Mouse (Mus musculus) embryonic facial prominence, embryonic 15.5 days (tissue): ENCODE data around the gene Ccdc61. TPM values are rescaled to one million over a fixed set of nuclear protein-coding genes. Genes with fewer than 3 reads are reported as not detected.

Experiments used
- ATAC-seq: fragments of 200-750 bp; cut with Nextera tagmentation; 2 replicates; pipeline ENCODE4 v1.8.0; 2017; ENCODE audit warnings: low read depth, moderate TSS enrichment; ENCODE audit not compliant: insufficient number of reproducible peaks, low FRiP score, low TSS enrichment
- H3K27ac ChIP-seq: fragments of 300-500 bp; sonication (generic); replicated peaks from 2 replicates; pipeline ENCODE4 v1.5.1; 2015; ENCODE audit warnings: mild to moderate bottlenecking, inconsistent platforms
- H3K27me3 ChIP-seq: fragments of 300-500 bp; sonication (generic); 2 replicates; pipeline ENCODE4 v1.6.1; 2015; ENCODE audit warnings: inconsistent platforms
- H3K36me3 ChIP-seq: fragments of 300-500 bp; sonication (generic); 2 replicates; pipeline ENCODE4 v1.6.1; 2015; ENCODE audit warnings: mild to moderate bottlenecking, inconsistent platforms
- H3K4me1 ChIP-seq: fragments of 300-500 bp; sonication (generic); 2 replicates; pipeline ENCODE4 v1.6.1; 2015; ENCODE audit warnings: inconsistent platforms
- H3K4me2 ChIP-seq: fragments of 300-500 bp; sonication (generic); replicated peaks from 2 replicates; pipeline ENCODE4 v1.6.1; 2015; ENCODE audit warnings: mild to moderate bottlenecking, inconsistent platforms
- H3K4me3 ChIP-seq: fragments of 300-500 bp; sonication (generic); replicated peaks from 2 replicates; pipeline ENCODE4 v1.5.1; 2015; ENCODE audit warnings: mild to moderate bottlenecking, inconsistent platforms
- H3K9ac ChIP-seq: fragments of 300-500 bp; sonication (generic); 2 replicates; pipeline ENCODE4 v1.6.1; 2015; ENCODE audit warnings: inconsistent platforms
- H3K9me3 ChIP-seq: fragments of 300-500 bp; sonication (generic); replicated peaks from 2 replicates; pipeline ENCODE4 v1.6.1; 2016; ENCODE audit warnings: inconsistent platforms
- WGBS: fragments of 180-500 bp; shearing (Covaris S2); methylation state at CpG from one replicate; pipeline ENCODE4 v1.1.7; 2015; 5-methylcytosine and 5-hydroxymethylcytosine counted together
- polyA plus RNA-seq: library from polyadenylated mRNA; unstranded; fragments of >200 nt; fragmentation: Nextera tagmentation; extraction: Ambion mirVana; gene quantifications from 2 replicates; pipeline ENCODE4 v1.2.1, GENCODE M21; 2015

Gene Ccdc61
- polyA plus RNA-seq, 1 experiment from 2014 or later: 40.3 TPM

GRCm38 (mm10) chr7:18909797-18910196 lies 418 bp downstream of the Ccdc61 start:
- no peaks in the 10 kb centered on the region for H3K9me3 ChIP-seq
- H3K27ac ChIP-seq: 0 out of 2 replicates have a peak overlapping the region, but pooled peaks have one; percentile 41
- 6% methylated on average over 17 of the region's 17 CpGs for WGBS
- H3K4me3 ChIP-seq: peak overlapping the region; percentile 74
- peak overlapping the region; percentile 63 for H3K4me2 ChIP-seq
- peak overlapping the region; percentile 53 for H3K9ac ChIP-seq
- no peak for ATAC-seq
- no peaks in the 10 kb centered on the region for H3K36me3 ChIP-seq
- peaks cover 20% of the 10 kb centered on the region for H3K4me1 ChIP-seq
- no peaks in the 10 kb centered on the region for H3K27me3 ChIP-seq

GRCm38 (mm10) chr7:18904971-18905370 lies 5.2 kb downstream of the Ccdc61 start:
- Histone ChIP-seq H3K4me3 (no peak overlapping the region), H3K9me3 (no peaks in the 10 kb centered on the region), H3K27ac (no peak overlapping the region), H3K9ac (no peak overlapping the region), H3K4me2 (no peak overlapping the region), H3K4me1 (peaks cover 15% of the 10 kb centered on the region), H3K27me3 (no peaks in the 10 kb centered on the region), H3K36me3 (peaks cover 31% of the 10 kb centered on the region)
- 76% methylated on average over 3 of the region's 3 CpGs for WGBS
- ATAC-seq: no peak

DNA sequence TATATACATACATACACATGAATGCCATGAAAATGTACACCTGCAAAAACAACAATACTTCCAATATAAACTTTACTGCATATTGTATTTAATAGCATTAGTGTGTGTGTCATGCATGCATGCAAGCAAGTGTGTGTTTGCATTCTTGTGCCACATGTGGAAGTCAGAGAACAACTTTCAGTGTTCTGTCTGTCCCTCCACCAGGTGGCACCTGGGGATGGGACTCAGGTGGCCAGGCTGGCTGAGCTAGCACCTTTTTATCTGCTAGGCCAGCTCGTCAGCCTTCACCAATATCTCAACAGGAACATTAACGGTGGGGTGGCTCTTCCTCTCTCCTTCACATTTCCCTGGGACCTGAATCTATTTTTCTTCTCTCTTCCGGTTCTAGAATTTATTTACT lies 7.7 kb downstream of the Ccdc61 start:
- Histone ChIP-seq H3K4me2 (no peak overlapping the region), H3K9ac (no peak overlapping the region), H3K36me3 (peaks cover 46% of the 10 kb centered on the region), H3K4me3 (no peak overlapping the region), H3K27ac (no peak overlapping the region), H3K4me1 (0 out of 2 replicates have a peak, but pooled peaks cover 3% of the 10 kb centered on the region), H3K27me3 (no peaks in the 10 kb centered on the region), H3K9me3 (no peaks in the 10 kb centered on the region)
- ATAC-seq: no peak
- WGBS: 69% methylated on average over 3 of the region's 3 CpGs

GRCm38 (mm10) chr7:18900513-18900912 lies 9.7 kb downstream of the Ccdc61 start:
- no peak overlapping the region for H3K4me3 ChIP-seq
- no peaks in the 10 kb centered on the region for H3K4me1 ChIP-seq
- no peaks in the 10 kb centered on the region for H3K9me3 ChIP-seq
- H3K27me3 ChIP-seq: no peaks in the 10 kb centered on the region
- peaks cover 46% of the 10 kb centered on the region for H3K36me3 ChIP-seq
- 84% methylated on average over 2 of the region's 2 CpGs for WGBS
- ATAC-seq: no peak
- no peak overlapping the region for H3K9ac ChIP-seq
- H3K4me2 ChIP-seq: no peak overlapping the region
- no peak overlapping the region for H3K27ac ChIP-seq

- H3K9ac ChIP-seq: no peak overlapping the region
- no peak overlapping the region for H3K4me3 ChIP-seq
- H3K9me3 ChIP-seq: no peaks in the 10 kb centered on the region
- peaks cover 28% of the 10 kb centered on the region for H3K36me3 ChIP-seq
- H3K4me1 ChIP-seq: peaks cover 23% of the 10 kb centered on the region
- no peak overlapping the region for H3K27ac ChIP-seq
- no peak for ATAC-seq
- H3K4me2 ChIP-seq: no peak overlapping the region
- peaks cover 8% of the 10 kb centered on the region for H3K27me3 ChIP-seq
- WGBS: 33% methylated on average over 5 of the region's 5 CpGs
Measured at GRCm38 (mm10) chr7:18896536-18896935, 13.7 kb downstream of the Ccdc61 start.

GRCm38 (mm10) chr7:18893651-18894430 lies 16.4 kb downstream of the Ccdc61 start:
- Histone ChIP-seq H3K9me3 (no peaks in the 10 kb centered on the region), H3K4me3 (peak overlapping the region; percentile 45), H3K27me3 (peaks cover 8% of the 10 kb centered on the region), H3K4me2 (peak overlapping the region; percentile 89), H3K27ac (no peak overlapping the region), H3K36me3 (peaks cover 11% of the 10 kb centered on the region; the same call in 1 of the 2 replicates), H3K9ac (peak overlapping the region; percentile 47), H3K4me1 (peaks cover 23% of the 10 kb centered on the region)
- ATAC-seq: peak; percentile 36
- 2% methylated on average over 41 of the region's 41 CpGs for WGBS

- Histone ChIP-seq H3K27me3 (peaks cover 8% of the 10 kb centered on the region), H3K4me3 (peak overlapping the region; percentile 45), H3K27ac (no peak overlapping the region), H3K4me2 (peak overlapping the region; percentile 89), H3K4me1 (peaks cover 23% of the 10 kb centered on the region), H3K9me3 (no peaks in the 10 kb centered on the region), H3K9ac (no peak overlapping the region), H3K36me3 (peaks cover 8% of the 10 kb centered on the region; the same call in 1 of the 2 replicates)
- WGBS: 28% methylated on average over 27 of the region's 27 CpGs
- ATAC-seq: no peak
Measured at GRCm38 (mm10) chr7:18893009-18893408, 17.2 kb downstream of the Ccdc61 start.

DNA sequence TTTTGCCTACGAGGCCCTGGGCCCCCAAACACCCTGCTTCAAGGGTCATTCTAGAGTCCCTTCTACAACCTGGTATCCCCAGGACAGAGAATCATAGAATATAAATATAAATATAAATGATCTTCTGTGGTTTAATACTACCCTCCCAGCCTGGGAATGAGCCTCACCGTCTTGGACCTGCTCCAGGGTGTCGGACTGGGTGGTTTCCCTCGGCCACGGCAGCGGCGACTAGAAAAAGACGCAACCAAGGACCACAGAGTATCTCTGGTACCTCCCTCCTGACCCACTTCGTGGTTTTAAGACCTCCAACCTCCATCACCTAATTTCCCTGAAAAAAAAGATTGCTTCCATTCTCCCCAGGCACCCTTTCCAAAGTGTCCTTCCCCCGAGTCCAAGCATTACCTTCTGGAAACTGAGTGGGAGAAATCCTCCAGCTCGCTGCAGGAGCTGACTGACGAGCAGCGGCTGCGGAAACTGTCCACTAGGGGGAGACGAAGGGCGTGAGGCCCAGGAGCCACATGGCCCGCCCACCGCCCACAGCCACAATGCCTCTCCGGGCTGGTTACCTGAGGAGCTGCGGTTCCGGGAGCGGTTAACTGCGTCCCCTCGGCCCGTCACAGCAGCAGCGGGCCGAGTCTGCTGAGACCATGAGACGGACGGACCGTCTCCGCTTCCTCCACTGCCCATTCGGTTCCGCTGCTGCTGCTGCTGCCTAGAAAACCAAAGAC lies 18.2 kb downstream of the Ccdc61 start:
- 18% methylated on average over 33 of the region's 33 CpGs for WGBS
- H3K4me2 ChIP-seq: peak overlapping the region; percentile 89

DNA sequence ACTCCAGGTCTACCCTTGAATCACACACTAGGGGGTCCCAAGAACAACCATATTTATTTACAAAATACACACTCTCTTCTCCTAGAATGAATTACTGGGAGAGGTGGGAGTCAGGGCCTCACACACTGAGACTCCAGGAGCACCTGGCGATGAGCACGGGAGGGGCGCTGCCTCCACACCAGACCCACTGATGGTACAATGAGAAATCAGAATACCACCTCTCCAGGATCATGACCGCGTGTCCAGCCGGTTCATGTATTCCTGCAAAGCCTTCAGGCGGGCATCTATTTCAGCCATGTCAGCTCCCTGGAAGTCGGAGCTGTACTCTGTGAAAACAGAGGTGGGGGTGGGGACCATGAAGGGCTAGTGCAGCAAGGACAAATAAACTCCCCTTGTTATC lies 19.4 kb downstream of the Ccdc61 start:
- H3K4me1 ChIP-seq: peaks cover 23% of the 10 kb centered on the region
- no peak for ATAC-seq
- H3K36me3 ChIP-seq: 0 out of 2 replicates have a peak, but pooled peaks cover 4% of the 10 kb centered on the region
- H3K4me3 ChIP-seq: no peak overlapping the region
- H3K4me2 ChIP-seq: no peak overlapping the region
- no peak overlapping the region for H3K27ac ChIP-seq
- H3K27me3 ChIP-seq: peaks cover 8% of the 10 kb centered on the region
- WGBS: 96% methylated on average over 8 of the region's 8 CpGs
- H3K9ac ChIP-seq: no peak overlapping the region
- no peaks in the 10 kb centered on the region for H3K9me3 ChIP-seq

More for the DNA sequence above, 18.2 kb downstream of the Ccdc61 start:
- Histone ChIP-seq H3K9ac (peak overlapping the region; percentile 42; the same call in 1 of the 2 replicates), H3K27me3 (peaks cover 8% of the 10 kb centered on the region), H3K4me1 (peaks cover 23% of the 10 kb centered on the region), H3K36me3 (0 out of 2 replicates have a peak, but pooled peaks cover 4% of the 10 kb centered on the region), H3K27ac (no peak overlapping the region), H3K9me3 (no peaks in the 10 kb centered on the region), H3K4me3 (peak overlapping the region; percentile 45)
- ATAC-seq: peak; percentile 45; the same call in 1 of the 2 replicates

- H3K4me1 ChIP-seq: no peaks in the 10 kb centered on the region
- H3K4me3 ChIP-seq: no peak overlapping the region
- no peak overlapping the region for H3K9ac ChIP-seq
- no peak overlapping the region for H3K27ac ChIP-seq
- no peak for ATAC-seq
- WGBS: 95% methylated on average over 1 of the region's 1 CpGs
- no peaks in the 10 kb centered on the region for H3K27me3 ChIP-seq
- no peaks in the 10 kb centered on the region for H3K9me3 ChIP-seq
- H3K4me2 ChIP-seq: no peak overlapping the region
- H3K36me3 ChIP-seq: 0 out of 2 replicates have a peak, but pooled peaks cover 4% of the 10 kb centered on the region
Measured at GRCm38 (mm10) chr7:18886963-18887362, 23.3 kb downstream of the Ccdc61 start.

DNA sequence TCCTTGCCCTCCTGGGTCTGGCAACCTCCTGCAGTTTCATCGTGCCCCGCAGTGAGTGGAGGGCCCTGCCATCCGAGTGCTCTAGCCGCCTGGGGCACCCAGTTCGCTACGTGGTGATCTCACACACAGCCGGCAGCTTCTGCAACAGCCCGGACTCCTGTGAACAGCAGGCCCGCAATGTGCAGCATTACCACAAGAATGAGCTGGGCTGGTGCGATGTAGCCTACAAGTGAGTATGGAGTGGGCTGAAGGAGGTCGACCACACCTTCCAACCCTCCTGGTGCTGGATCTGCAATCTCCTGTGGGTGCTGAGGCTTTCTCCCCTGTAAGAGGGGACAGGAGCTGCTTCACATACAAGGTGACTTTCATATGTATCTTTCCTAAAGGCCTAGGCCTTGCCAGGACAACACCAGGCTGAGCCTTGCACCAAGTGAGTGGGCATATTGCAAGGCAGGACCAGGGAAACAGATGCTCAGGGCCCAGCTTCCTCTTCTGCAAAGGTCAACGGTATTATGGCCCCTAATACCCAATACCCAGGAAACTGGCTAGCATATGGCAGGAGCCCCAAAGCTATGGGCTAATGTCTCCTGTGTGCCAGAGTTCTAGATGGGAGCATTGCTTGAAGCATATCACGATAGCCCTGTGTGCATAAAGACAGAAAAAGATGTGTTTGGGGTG lies 25.3 kb downstream of the Ccdc61 start:
- H3K9ac ChIP-seq: no peak overlapping the region

More for the DNA sequence above, 25.3 kb downstream of the Ccdc61 start:
- Histone ChIP-seq H3K4me2 (no peak overlapping the region), H3K36me3 (0 out of 2 replicates have a peak, but pooled peaks cover 4% of the 10 kb centered on the region), H3K27ac (no peak overlapping the region), H3K27me3 (no peaks in the 10 kb centered on the region), H3K4me3 (no peak overlapping the region), H3K4me1 (no peaks in the 10 kb centered on the region), H3K9me3 (no peaks in the 10 kb centered on the region)
- WGBS: 60% methylated on average over 13 of the region's 13 CpGs
- ATAC-seq: no peak
